Mouse (Mus musculus) heart, embryonic 10.5 days (tissue): ENCODE results near the gene Vamp1. TPM values are rescaled to one million over a fixed set of nuclear protein-coding genes. Genes with fewer than 3 reads are reported as not detected.

Experiments used
- DNase-seq: peaks from one replicate; pipeline ENCODE4 v3.0.0-alpha.2; 2017; ENCODE audit warnings: low spot score
- H3K27ac ChIP-seq: fragments of 300-500 bp; sonication (generic); 2 replicates; pipeline ENCODE4 v1.5.1; 2016; ENCODE audit warnings: mild to moderate bottlenecking
- H3K27me3 ChIP-seq: fragments of 300-500 bp; sonication (generic); 2 replicates; pipeline ENCODE4 v1.6.1; 2016; ENCODE audit warnings: mild to moderate bottlenecking; ENCODE audit not compliant: poor library complexity, insufficient read depth, severe bottlenecking
- H3K36me3 ChIP-seq: fragments of 300-500 bp; sonication (generic); 2 replicates; pipeline ENCODE4 v1.6.1; 2016; ENCODE audit warnings: mild to moderate bottlenecking, moderate library complexity
- H3K4me1 ChIP-seq: fragments of 300-500 bp; sonication (generic); 2 replicates; pipeline ENCODE4 v1.6.1; 2016; ENCODE audit warnings: mild to moderate bottlenecking
- H3K4me3 ChIP-seq: fragments of 300-500 bp; sonication (generic); 2 replicates; pipeline ENCODE4 v1.5.1; 2016; ENCODE audit warnings: mild to moderate bottlenecking, moderate library complexity
- H3K9me3 ChIP-seq: fragments of 300-500 bp; sonication (generic); 2 replicates; pipeline ENCODE4 v1.6.1; 2016; ENCODE audit warnings: mild to moderate bottlenecking, moderate library complexity
- WGBS: fragments of 180-500 bp; shearing (Covaris S2); methylation state at CpG from one replicate; pipeline ENCODE4 v1.1.7; 2016; 5-methylcytosine and 5-hydroxymethylcytosine counted together
- polyA plus RNA-seq: library from polyadenylated mRNA; unstranded; fragments of >200 nt; fragmentation: Nextera tagmentation; extraction: Ambion mirVana; gene quantifications from 2 replicates; pipeline ENCODE4 v1.2.1, GENCODE M21; 2016

Vamp1 gene
- polyA plus RNA-seq, 1 experiment from 2014 or later = 3.4 TPM

GRCm38 (mm10) chr6:125236341-125236740 lies 21.0 kb downstream of the Vamp1 start:
- Histone ChIP-seq H3K9me3 (no peaks in the 10 kb centered on the region), H3K27ac (no peak overlapping the region), H3K27me3 (no peaks in the 10 kb centered on the region), H3K4me1 (peaks cover 41% of the 10 kb centered on the region), H3K36me3 (no peaks in the 10 kb centered on the region), H3K4me3 (no peak overlapping the region)
- DNase-seq = no peak
- 83% methylated on average over 6 of the region's 6 CpGs for WGBS

- no peaks in the 10 kb centered on the region for H3K36me3 ChIP-seq
- WGBS = 50% methylated on average over 6 of the region's 6 CpGs
- no peak within 1 kb of the TSS for H3K4me3 ChIP-seq
- H3K27ac ChIP-seq = no peak within 1 kb of the TSS
- H3K4me1 ChIP-seq = peaks cover 36% of the 10 kb centered on the region
- no peaks in the 10 kb centered on the region for H3K9me3 ChIP-seq
- no peak for DNase-seq
- H3K27me3 ChIP-seq = no peaks in the 10 kb centered on the region
Observed at GRCm38 (mm10) chr6:125236782-125237181, 21.4 kb downstream of the Vamp1 start, which contains the start of gene Cd27. TSS of gene Cd27 (minus strand) at chr6:125237010.

- DNase-seq = no peak
- Histone ChIP-seq H3K9me3 (no peaks in the 10 kb centered on the region), H3K4me3 (no peak overlapping the region), H3K36me3 (no peaks in the 10 kb centered on the region), H3K27ac (no peak overlapping the region), H3K4me1 (peaks cover 30% of the 10 kb centered on the region), H3K27me3 (no peaks in the 10 kb centered on the region)
- WGBS = 81% methylated on average over 4 of the region's 4 CpGs
Observed at GRCm38 (mm10) chr6:125237421-125237820, 22.1 kb downstream of the Vamp1 start.

- peaks cover 23% of the 10 kb centered on the region for H3K4me1 ChIP-seq
- H3K27me3 ChIP-seq = no peaks in the 10 kb centered on the region
- H3K36me3 ChIP-seq = no peaks in the 10 kb centered on the region
- 51% methylated on average over 6 of the region's 6 CpGs for WGBS
- no peak overlapping the region for H3K4me3 ChIP-seq
- no peak overlapping the region for H3K27ac ChIP-seq
- H3K9me3 ChIP-seq = no peaks in the 10 kb centered on the region
- DNase-seq = no peak
Observed at GRCm38 (mm10) chr6:125238396-125238795, 23.0 kb downstream of the Vamp1 start.

GRCm38 (mm10) chr6:125239547-125239946 lies 24.2 kb downstream of the Vamp1 start:
- H3K4me1 ChIP-seq = peaks cover 11% of the 10 kb centered on the region
- DNase-seq = no peak
- 90% methylated on average over 5 of the region's 5 CpGs for WGBS
- H3K9me3 ChIP-seq = no peaks in the 10 kb centered on the region
- H3K36me3 ChIP-seq = no peaks in the 10 kb centered on the region
- no peaks in the 10 kb centered on the region for H3K27me3 ChIP-seq
- no peak overlapping the region for H3K27ac ChIP-seq
- H3K4me3 ChIP-seq = no peak overlapping the region

- no peaks in the 10 kb centered on the region for H3K9me3 ChIP-seq
- H3K36me3 ChIP-seq = no peaks in the 10 kb centered on the region
- no peaks in the 10 kb centered on the region for H3K27me3 ChIP-seq
- 78% methylated on average over 5 of the region's 5 CpGs for WGBS
- DNase-seq = no peak
- H3K27ac ChIP-seq = no peak overlapping the region
- H3K4me3 ChIP-seq = no peak overlapping the region
- H3K4me1 ChIP-seq = 0 out of 2 replicates have a peak, but pooled peaks cover 9% of the 10 kb centered on the region
Observed at GRCm38 (mm10) chr6:125240617-125241016, 25.3 kb downstream of the Vamp1 start.

- no peak overlapping the region for H3K27ac ChIP-seq
- H3K27me3 ChIP-seq = no peaks in the 10 kb centered on the region
- 0 out of 2 replicates have a peak, but pooled peaks cover 9% of the 10 kb centered on the region for H3K4me1 ChIP-seq
- no peaks in the 10 kb centered on the region for H3K9me3 ChIP-seq
- H3K36me3 ChIP-seq = no peaks in the 10 kb centered on the region
- no peak overlapping the region for H3K4me3 ChIP-seq
- DNase-seq = no peak
- WGBS = 81% methylated on average over 8 of the region's 8 CpGs
Observed at GRCm38 (mm10) chr6:125241566-125241965, 26.2 kb downstream of the Vamp1 start.

GRCm38 (mm10) chr6:125244551-125244950 lies 29.2 kb downstream of the Vamp1 start:
- Histone ChIP-seq H3K36me3 (no peaks in the 10 kb centered on the region), H3K4me3 (no peak overlapping the region), H3K9me3 (no peaks in the 10 kb centered on the region), H3K27ac (no peak overlapping the region), H3K4me1 (0 out of 2 replicates have a peak, but pooled peaks cover 3% of the 10 kb centered on the region), H3K27me3 (no peaks in the 10 kb centered on the region; the same call in 1 of the 2 replicates)
- no peak for DNase-seq
- WGBS = 39% methylated on average over 1 of the region's 1 CpGs

GRCm38 (mm10) chr6:125252285-125252684 lies 36.9 kb downstream of the Vamp1 start:
- 79% methylated on average over 3 of the region's 3 CpGs for WGBS
- no peaks in the 10 kb centered on the region for H3K4me1 ChIP-seq
- no peaks in the 10 kb centered on the region; the same call in 1 of the 2 replicates for H3K27me3 ChIP-seq
- no peak overlapping the region for H3K27ac ChIP-seq
- H3K9me3 ChIP-seq = no peaks in the 10 kb centered on the region
- H3K4me3 ChIP-seq = no peak overlapping the region
- no peaks in the 10 kb centered on the region for H3K36me3 ChIP-seq
- DNase-seq = no peak

GRCm38 (mm10) chr6:125252711-125253110 lies 37.4 kb downstream of the Vamp1 start:
- DNase-seq = no peak
- WGBS = 89% methylated on average over 8 of the region's 8 CpGs
- Histone ChIP-seq H3K27me3 (no peaks in the 10 kb centered on the region; the same call in 1 of the 2 replicates), H3K4me1 (no peaks in the 10 kb centered on the region), H3K9me3 (no peaks in the 10 kb centered on the region), H3K27ac (no peak overlapping the region), H3K4me3 (no peak overlapping the region), H3K36me3 (no peaks in the 10 kb centered on the region)

- Histone ChIP-seq H3K27me3 (no peaks in the 10 kb centered on the region), H3K27ac (no peak overlapping the region), H3K9me3 (no peaks in the 10 kb centered on the region), H3K36me3 (no peaks in the 10 kb centered on the region), H3K4me3 (no peak overlapping the region), H3K4me1 (no peaks in the 10 kb centered on the region)
- no peak for DNase-seq
- 82% methylated on average over 14 of the region's 14 CpGs for WGBS
Observed at GRCm38 (mm10) chr6:125253863-125254715, 38.7 kb downstream of the Vamp1 start.

GRCm38 (mm10) chr6:125255516-125256044 lies 40.2 kb downstream of the Vamp1 start:
- H3K27me3 ChIP-seq = no peaks in the 10 kb centered on the region
- WGBS = 83% methylated on average over 7 of the region's 7 CpGs
- H3K9me3 ChIP-seq = no peaks in the 10 kb centered on the region
- H3K4me1 ChIP-seq = no peaks in the 10 kb centered on the region
- no peak overlapping the region for H3K27ac ChIP-seq
- H3K36me3 ChIP-seq = no peaks in the 10 kb centered on the region
- DNase-seq = no peak
- no peak overlapping the region for H3K4me3 ChIP-seq

GRCm38 (mm10) chr6:125256222-125256966 lies 41.0 kb downstream of the Vamp1 start:
- 71% methylated on average over 8 of the region's 8 CpGs for WGBS
- no peak for DNase-seq
- Histone ChIP-seq H3K4me3 (no peak overlapping the region), H3K27me3 (no peaks in the 10 kb centered on the region), H3K4me1 (no peaks in the 10 kb centered on the region), H3K27ac (no peak overlapping the region), H3K36me3 (no peaks in the 10 kb centered on the region), H3K9me3 (no peaks in the 10 kb centered on the region)
